Mouse (Mus musculus): ENCODE results near the gene Hes6. TPM values are rescaled to one million over a fixed set of nuclear protein-coding genes. Genes with fewer than 3 reads are reported as not detected.

The Hes6 gene
- total RNA-seq (2018; cell fraction: chromatin; rRNA removed) = 10 to 100 TPM in 10 of 26 experiments, 1 to 10 TPM in 15, under 1 TPM in 1; 0.92 to 21.5 (median 8.0) TPM
- total RNA-seq (2018; cell fraction: cytosol; rRNA removed) = 10 to 100 TPM; 10.5 to 25.3 (median 16.4) TPM
- total RNA-seq (2018; cell fraction: nucleus; rRNA removed) = 10 to 100 TPM in 13 of 26 experiments, 1 to 10 TPM in 13; 2.7 to 31.4 (median 10.4) TPM
- 10.1 to 23.1 TPM (median 15.9 TPM) in 3 replicates for polyA plus RNA-seq (2018)

- Histone ChIP-seq H3K36me3 (ENCODE audit: inconsistent target) (no peaks in the 10 kb centered on the region), H3K79me2 (ENCODE audit: inconsistent target) (no peaks in the 10 kb centered on the region), H3K4me3 (ENCODE audit: inconsistent target) (peak within 1 kb of the TSS; percentile 43), H3K27ac (peak within 1 kb of the TSS; percentile 48)
- WGBS (ENCODE audit: missing documents) = 6% methylated on average over 36 of the region's 39 CpGs
Observed at GRCm38 (mm10) chr1:91413898-91414594, at the start of gene Hes6. TSS of gene Hes6 (minus strand) at chr1:91414038.

- WGBS (ENCODE audit: missing documents) = 93% methylated on average over 13 of the region's 13 CpGs
Observed at GRCm38 (mm10) chr1:91463336-91463995, 49.6 kb upstream of the Hes6 start.

DNA sequence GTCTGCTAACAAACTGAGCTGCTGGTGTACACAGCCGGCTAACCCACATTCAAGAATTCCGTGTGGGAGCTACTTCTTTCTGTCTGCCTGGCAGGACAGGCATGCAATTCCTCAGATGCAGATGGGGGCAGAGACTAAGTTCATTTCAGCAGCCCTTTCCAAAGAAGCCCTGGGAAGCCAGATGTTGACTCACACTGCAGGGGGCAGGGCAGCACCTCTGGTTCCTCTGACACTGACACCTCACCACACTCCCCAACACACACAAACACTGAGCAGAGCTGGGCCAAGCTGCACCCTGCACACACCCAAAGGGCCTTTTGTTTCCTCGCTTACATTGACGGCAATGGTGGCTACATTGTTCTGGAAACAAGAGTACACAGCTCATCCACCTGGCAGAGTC, 46.7 kb upstream of the Hes6 start:
- Histone ChIP-seq H3K4me3 (ENCODE audit: inconsistent target) (no peak overlapping the region), H3K79me2 (ENCODE audit: inconsistent target) (no peaks in the 10 kb centered on the region), H3K36me3 (ENCODE audit: inconsistent target) (no peaks in the 10 kb centered on the region), H3K27ac (no peak overlapping the region)
- 78% methylated on average over 4 of the region's 4 CpGs for WGBS (ENCODE audit: missing documents)

More at GRCm38 (mm10) chr1:91463336-91463995, 49.6 kb upstream of the Hes6 start:
- no peaks in the 10 kb centered on the region for H3K36me3 ChIP-seq (ENCODE audit: inconsistent target)
- no peak overlapping the region for H3K27ac ChIP-seq
- no peak overlapping the region for H3K4me3 ChIP-seq (ENCODE audit: inconsistent target)
- no peaks in the 10 kb centered on the region for H3K79me2 ChIP-seq (ENCODE audit: inconsistent target)

GRCm38 (mm10) chr1:91460069-91460468, 46.2 kb upstream of the Hes6 start:
- 30% methylated on average over 7 of the region's 7 CpGs for WGBS (ENCODE audit: missing documents)
- Histone ChIP-seq H3K27ac (no peak overlapping the region), H3K79me2 (ENCODE audit: inconsistent target) (no peaks in the 10 kb centered on the region), H3K36me3 (ENCODE audit: inconsistent target) (no peaks in the 10 kb centered on the region), H3K4me3 (ENCODE audit: inconsistent target) (no peak overlapping the region)

DNA sequence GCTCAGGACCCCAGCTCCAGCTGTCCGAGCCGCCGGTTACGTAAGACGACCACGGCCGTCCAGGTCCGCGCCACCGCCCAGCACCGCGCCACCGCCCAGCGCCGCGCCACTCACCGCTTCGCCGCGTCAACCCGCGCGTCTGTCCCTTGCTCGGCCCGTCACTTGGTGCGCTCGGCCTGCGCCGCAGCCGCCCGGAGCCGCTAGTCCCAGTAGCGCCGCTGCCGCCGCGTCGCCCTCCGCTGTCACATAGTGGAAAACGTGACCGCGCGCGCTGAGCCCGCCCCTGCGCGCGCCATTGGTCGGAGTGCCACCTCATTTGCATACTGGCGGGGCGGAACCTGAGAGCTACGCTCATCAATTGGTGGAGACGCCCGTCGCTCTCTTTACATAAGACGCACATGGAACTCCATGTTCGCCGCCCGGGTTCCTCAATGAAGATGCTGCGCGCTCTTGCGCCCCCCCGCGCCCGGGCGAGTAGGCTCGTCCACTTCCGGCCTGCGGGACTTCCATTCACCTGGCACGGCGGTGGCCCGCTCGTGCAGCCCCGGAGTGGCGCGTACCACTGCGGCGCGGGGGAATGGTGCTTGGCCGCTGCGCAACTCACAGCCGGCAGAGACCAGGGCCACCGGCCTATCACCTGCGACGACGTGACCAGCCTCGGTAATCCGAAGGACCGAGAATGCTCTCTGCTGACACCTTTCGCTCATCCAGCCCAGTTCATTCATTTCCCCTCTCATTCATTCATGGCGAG, 45.4 kb upstream of the Hes6 start, which contains the start of gene Per2:
Gene Per2 (minus strand): TSS at position 266 of the 751 bp plus-strand sequence.
- H3K79me2 ChIP-seq (ENCODE audit: inconsistent target) = no peaks in the 10 kb centered on the region
- H3K36me3 ChIP-seq (ENCODE audit: inconsistent target) = no peaks in the 10 kb centered on the region
- WGBS (ENCODE audit: missing documents) = under 1% methylated on average over 84 of the region's 91 CpGs
- peak within 1 kb of the TSS; percentile 30 for H3K4me3 ChIP-seq (ENCODE audit: inconsistent target)
- H3K27ac ChIP-seq = no peak within 1 kb of the TSS

DNA sequence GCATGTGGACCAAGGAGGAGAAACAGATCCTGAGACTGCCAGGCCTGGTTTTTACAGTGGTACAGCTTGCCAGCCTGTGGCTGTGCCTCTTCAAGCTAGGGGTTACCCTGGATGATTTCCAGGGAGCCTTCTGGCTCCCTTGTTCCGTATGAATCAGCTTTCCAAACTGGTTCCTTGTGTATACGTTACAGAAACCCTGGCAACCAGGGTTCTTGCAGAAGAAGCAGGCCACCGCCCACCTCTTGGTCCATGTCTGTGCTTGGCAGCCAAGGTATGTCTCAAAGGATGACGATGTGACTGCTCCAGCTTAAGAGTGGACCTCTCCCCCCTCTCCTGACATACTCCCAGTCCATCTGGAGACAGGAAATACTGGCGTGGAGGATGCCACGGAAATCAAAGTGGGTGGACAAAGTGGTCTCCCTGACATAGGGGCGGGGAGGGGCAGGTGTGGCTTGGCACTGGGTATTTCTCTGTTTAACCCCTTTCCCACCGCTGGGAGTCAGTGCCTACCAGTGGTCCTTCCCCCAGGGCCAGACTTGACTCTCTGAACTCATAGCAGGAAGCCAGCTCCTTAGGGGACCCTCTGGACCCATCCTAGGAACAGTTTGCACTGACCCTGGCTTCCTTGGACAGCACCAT, 44.5 kb upstream of the Hes6 start:
- 37% methylated on average over 8 of the region's 8 CpGs for whole genome bisulfite sequencing (ENCODE audit: missing documents)
- H3K79me2 ChIP-seq (ENCODE audit: inconsistent target) = no peaks in the 10 kb centered on the region
- peak overlapping the region; percentile 30 for H3K4me3 ChIP-seq (ENCODE audit: inconsistent target)
- no peak overlapping the region for H3K27ac ChIP-seq
- H3K36me3 ChIP-seq (ENCODE audit: inconsistent target) = no peaks in the 10 kb centered on the region

DNA sequence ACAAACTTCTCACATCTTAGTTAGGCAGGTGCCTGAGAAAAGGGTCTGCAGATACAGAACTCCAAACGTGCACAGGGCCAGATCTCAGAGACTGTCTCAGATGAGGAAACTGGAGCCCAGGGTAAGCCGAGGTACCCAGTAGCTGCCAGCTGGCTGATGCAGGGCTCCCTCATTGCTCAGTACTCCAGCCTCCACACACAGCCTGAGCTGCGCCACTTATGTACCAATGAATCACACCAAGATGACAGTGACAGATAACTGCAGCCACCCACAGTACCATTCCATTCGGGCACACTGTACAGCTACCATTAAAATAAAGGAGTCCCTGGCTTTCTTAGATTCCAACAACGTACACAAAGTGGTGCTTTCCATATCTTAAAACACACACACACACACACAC, 43.9 kb upstream of the Hes6 start:
- no peak overlapping the region for H3K27ac ChIP-seq
- H3K4me3 ChIP-seq (ENCODE audit: inconsistent target) = no peak overlapping the region
- H3K79me2 ChIP-seq (ENCODE audit: inconsistent target) = no peaks in the 10 kb centered on the region
- no peaks in the 10 kb centered on the region for H3K36me3 ChIP-seq (ENCODE audit: inconsistent target)
- WGBS (ENCODE audit: missing documents) = 61% methylated on average over 5 of the region's 5 CpGs

GRCm38 (mm10) chr1:91457116-91457515, 43.3 kb upstream of the Hes6 start:
- H3K27ac ChIP-seq = no peak overlapping the region
- no peaks in the 10 kb centered on the region for H3K36me3 ChIP-seq (ENCODE audit: inconsistent target)
- H3K4me3 ChIP-seq (ENCODE audit: inconsistent target) = no peak overlapping the region
- H3K79me2 ChIP-seq (ENCODE audit: inconsistent target) = no peaks in the 10 kb centered on the region
- 96% methylated on average over 4 of the region's 4 CpGs for WGBS (ENCODE audit: missing documents)

DNA sequence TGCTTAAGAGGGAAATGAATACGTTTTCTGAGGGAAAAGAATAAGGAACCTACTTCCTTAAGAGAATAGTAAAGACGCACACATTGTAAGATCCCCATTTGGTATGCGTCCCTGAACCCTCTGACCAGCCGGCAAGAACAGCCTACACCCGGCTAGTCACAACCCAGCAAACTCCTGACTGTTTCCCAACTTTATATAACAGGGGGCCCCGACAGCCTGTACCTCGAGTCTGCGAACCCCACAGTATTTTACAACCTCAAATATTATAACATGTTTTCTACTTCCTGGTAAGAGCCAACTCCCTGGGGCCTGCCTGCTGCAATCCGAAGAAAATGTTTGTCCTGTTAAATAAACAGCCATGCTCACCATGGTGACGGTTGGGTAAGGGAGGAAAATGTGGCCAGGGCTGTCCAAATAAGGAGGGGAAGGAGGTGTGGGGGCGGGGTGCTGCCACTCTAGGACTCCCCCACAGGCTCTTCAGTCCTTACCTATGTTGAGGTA, 42.5 kb upstream of the Hes6 start:
- peak overlapping the region; percentile 38 for H3K27ac ChIP-seq
- H3K4me3 ChIP-seq (ENCODE audit: inconsistent target) = no peak overlapping the region
- WGBS (ENCODE audit: missing documents) = 12% methylated on average over 11 of the region's 11 CpGs
- H3K79me2 ChIP-seq (ENCODE audit: inconsistent target) = no peaks in the 10 kb centered on the region
- H3K36me3 ChIP-seq (ENCODE audit: inconsistent target) = no peaks in the 10 kb centered on the region

DNA sequence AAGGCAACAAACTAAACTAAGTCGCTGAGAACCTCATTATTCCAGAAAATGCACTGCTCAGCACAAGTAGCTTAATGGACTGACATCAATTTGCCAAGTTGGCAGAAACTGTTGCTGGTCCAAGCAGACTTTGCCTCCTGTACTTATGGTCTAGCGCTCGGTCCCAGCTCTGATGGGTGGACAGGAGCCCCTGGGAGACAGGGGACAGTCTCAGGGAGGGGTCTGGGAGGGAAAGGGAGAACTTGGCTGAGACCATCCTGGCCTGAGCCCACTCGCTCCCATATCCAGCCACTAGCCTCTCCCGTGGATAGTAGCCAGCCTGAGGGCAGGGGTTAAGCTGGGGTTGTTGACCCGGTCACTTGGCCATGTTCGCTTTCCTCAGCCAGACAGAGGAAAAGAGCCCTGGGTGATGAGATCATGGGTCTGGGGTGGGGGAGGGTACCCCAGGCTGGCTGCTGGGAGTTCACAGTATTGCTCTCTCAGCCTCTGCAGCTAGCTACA, 41.9 kb upstream of the Hes6 start:
- H3K27ac ChIP-seq = peak overlapping the region; percentile 38
- no peak overlapping the region for H3K4me3 ChIP-seq (ENCODE audit: inconsistent target)
- WGBS (ENCODE audit: missing documents) = 87% methylated on average over 6 of the region's 7 CpGs
- H3K79me2 ChIP-seq (ENCODE audit: inconsistent target) = no peaks in the 10 kb centered on the region
- no peaks in the 10 kb centered on the region for H3K36me3 ChIP-seq (ENCODE audit: inconsistent target)

- H3K4me3 ChIP-seq (ENCODE audit: inconsistent target) = no peak overlapping the region
- no peaks in the 10 kb centered on the region for H3K36me3 ChIP-seq (ENCODE audit: inconsistent target)
- H3K27ac ChIP-seq = no peak overlapping the region
- no peaks in the 10 kb centered on the region for H3K79me2 ChIP-seq (ENCODE audit: inconsistent target)
- WGBS (ENCODE audit: missing documents) = 96% methylated on average over 3 of the region's 3 CpGs
Observed at GRCm38 (mm10) chr1:91454927-91455326, 41.1 kb upstream of the Hes6 start.

DNA sequence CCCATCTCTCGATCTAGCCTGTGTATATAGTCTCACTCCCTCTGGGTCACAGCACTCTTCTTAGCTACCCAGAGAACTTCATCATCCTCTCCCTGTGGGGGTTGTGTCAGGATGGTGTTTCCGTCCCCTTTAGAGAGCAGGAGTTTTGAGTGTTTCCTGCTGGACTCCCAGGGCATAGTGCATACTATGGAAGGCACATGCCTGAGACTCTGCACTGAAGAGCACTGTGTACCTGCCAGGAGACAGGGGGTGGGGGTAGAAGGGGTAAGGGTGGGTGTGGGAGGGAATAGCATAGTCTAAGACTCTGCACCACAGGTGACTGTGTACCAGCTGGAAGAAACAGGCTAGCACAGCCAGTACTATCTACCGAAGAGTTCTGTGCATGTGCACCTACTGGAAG, 40.5 kb upstream of the Hes6 start:
- no peak overlapping the region for H3K27ac ChIP-seq
- 90% methylated on average over 3 of the region's 3 CpGs for WGBS (ENCODE audit: missing documents)
- no peak overlapping the region for H3K4me3 ChIP-seq (ENCODE audit: inconsistent target)
- no peaks in the 10 kb centered on the region for H3K79me2 ChIP-seq (ENCODE audit: inconsistent target)
- no peaks in the 10 kb centered on the region for H3K36me3 ChIP-seq (ENCODE audit: inconsistent target)

GRCm38 (mm10) chr1:91453932-91454331, 40.1 kb upstream of the Hes6 start:
- Histone ChIP-seq H3K27ac (no peak overlapping the region), H3K79me2 (ENCODE audit: inconsistent target) (no peaks in the 10 kb centered on the region), H3K4me3 (ENCODE audit: inconsistent target) (no peak overlapping the region), H3K36me3 (ENCODE audit: inconsistent target) (no peaks in the 10 kb centered on the region)
- WGBS (ENCODE audit: missing documents) = 97% methylated on average over 9 of the region's 9 CpGs

GRCm38 (mm10) chr1:91451547-91452084, 37.8 kb upstream of the Hes6 start:
- Histone ChIP-seq H3K4me3 (ENCODE audit: inconsistent target) (no peak overlapping the region), H3K36me3 (ENCODE audit: inconsistent target) (no peaks in the 10 kb centered on the region), H3K79me2 (ENCODE audit: inconsistent target) (no peaks in the 10 kb centered on the region), H3K27ac (no peak overlapping the region)
- 47% methylated on average over 5 of the region's 5 CpGs for WGBS (ENCODE audit: missing documents)
